Mouse (Mus musculus): Measurements from ENCODE around the gene Slc29a1. TPM values are rescaled to one million over a fixed set of nuclear protein-coding genes. Genes with fewer than 3 reads are reported as not detected.
A peak's percentile ranks its signal among the peaks of the same experiment; 100 is the strongest.

Gene Slc29a1
- total and polyA plus RNA-seq, 3 experiments = 58.4 to 88.0 (median 72.1) TPM

DNA sequence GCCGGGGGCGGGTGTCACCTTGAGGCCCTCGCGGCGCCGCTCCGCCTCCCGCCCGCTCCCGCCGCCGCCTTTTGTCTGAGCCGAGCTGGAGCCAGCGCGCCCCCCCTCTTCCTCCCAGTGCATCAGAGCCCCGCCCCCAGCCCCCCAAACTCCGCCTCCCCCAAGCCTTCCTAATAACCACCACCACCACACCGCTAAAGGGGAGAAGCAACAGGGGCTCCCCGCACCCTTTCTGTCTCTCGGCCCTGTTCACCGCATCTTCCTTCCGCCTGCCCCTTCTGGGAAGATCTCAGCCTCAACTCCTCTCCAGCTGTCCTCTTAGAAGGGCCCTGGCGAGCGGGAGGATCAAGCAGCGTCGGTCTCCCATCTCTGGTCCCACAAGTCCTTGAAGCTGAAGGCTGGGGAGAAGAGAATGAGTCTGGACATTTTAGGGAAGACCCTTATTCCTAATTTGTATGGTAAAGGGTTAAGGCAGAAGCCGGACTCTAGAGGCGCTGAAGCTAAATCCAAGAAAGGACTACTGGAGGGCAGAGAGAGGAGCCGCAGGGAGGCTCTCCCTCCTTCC is 49.7 kb downstream of the Slc29a1 start, which contains the start of gene Tmem151b:
Gene Tmem151b (minus strand): TSS at position 61 of the 565 bp plus-strand sequence.
- H3K4me1 ChIP-seq (ENCODE audit: control insufficient read depth in 1 of 2, insufficient read depth in 2 of 2) = peaks cover 17 to 38% of the 10 kb centered on the region in 2 experiments
- TF ChIP-seq USF1 (IDR thresholded peaks at IDR 0.05; ENCODE audit: low read depth, low read length) (no peak), MYC (IDR thresholded peaks at IDR 0.05; ENCODE audit: low read depth, low read length) (no peak), ZC3H11A (IDR thresholded peaks at IDR 0.05; ENCODE audit: low read depth, low read length) (no peak), SIN3A (IDR thresholded peaks at IDR 0.05; ENCODE audit: low read length) (no peak), JUND (conservative IDR thresholded peaks at IDR 0.05; ENCODE audit: low read depth, low read length) (no peak), SMC3 (IDR thresholded peaks at IDR 0.05; ENCODE audit: low read depth, low read length) (no peak), RCOR1 (conservative IDR thresholded peaks at IDR 0.05; ENCODE audit: low read depth, low read length) (no peak), ZKSCAN1 (IDR thresholded peaks at IDR 0.05; ENCODE audit: borderline replicate concordance, low read depth, low read length) (no peak), MXI1 (IDR thresholded peaks at IDR 0.05; ENCODE audit: low read depth, low read length) (no peak)
- H3K36me3 ChIP-seq (replicated peaks in 1 of 2; ENCODE audit: control insufficient read depth in 1 of 2, insufficient read depth in 1 of 2, low read length in 1 of 2) = no peaks in the 10 kb centered on the region
- in situ Hi-C loops (cut with MboI; ENCODE audit: low pct_ligation_motif_present, low pct_unique_long_range_greater_than_20kb, low sequenced_read_pairs) = loop anchor here (5.0 kb wide), 1 partner anchor 32 kb away; no protein-coding TSS in a partner anchor
- no peak within 1 kb of the TSS for H3K4me2 ChIP-seq (ENCODE audit: insufficient read depth, low read depth, poor library complexity, severe bottlenecking)
- H3K79me2 ChIP-seq (replicated peaks; ENCODE audit: control insufficient read depth, extremely low read depth, insufficient read depth, poor library complexity, severe bottlenecking) = no peaks in the 10 kb centered on the region
- no peak for DNase-seq (ENCODE audit: extremely low read depth)
- dilution Hi-C loops (cut with MboI; ENCODE audit: extremely low pct_ligation_motif_present, extremely low pct_unique_long_range_greater_than_20kb, low sequenced_read_pairs) = no loop called here
- H3K27me3 ChIP-seq (replicated peaks) = peaks cover 1% of the 10 kb centered on the region
- no peak within 1 kb of the TSS for H3K9ac ChIP-seq (ENCODE audit: insufficient read depth, low read depth)
- H3K9me3 ChIP-seq (replicated peaks; ENCODE audit: low read length) = peaks cover 2% of the 10 kb centered on the region
- H3K27ac ChIP-seq (ENCODE audit: insufficient read depth, low read depth) = no peak within 1 kb of the TSS
- H3K4me3 ChIP-seq (replicated peaks in 1 of 3; ENCODE audit: low read depth in 2 of 3, low read length in 2 of 3, poor library complexity in 1 of 3) = no peak within 1 kb of the TSS

DNA sequence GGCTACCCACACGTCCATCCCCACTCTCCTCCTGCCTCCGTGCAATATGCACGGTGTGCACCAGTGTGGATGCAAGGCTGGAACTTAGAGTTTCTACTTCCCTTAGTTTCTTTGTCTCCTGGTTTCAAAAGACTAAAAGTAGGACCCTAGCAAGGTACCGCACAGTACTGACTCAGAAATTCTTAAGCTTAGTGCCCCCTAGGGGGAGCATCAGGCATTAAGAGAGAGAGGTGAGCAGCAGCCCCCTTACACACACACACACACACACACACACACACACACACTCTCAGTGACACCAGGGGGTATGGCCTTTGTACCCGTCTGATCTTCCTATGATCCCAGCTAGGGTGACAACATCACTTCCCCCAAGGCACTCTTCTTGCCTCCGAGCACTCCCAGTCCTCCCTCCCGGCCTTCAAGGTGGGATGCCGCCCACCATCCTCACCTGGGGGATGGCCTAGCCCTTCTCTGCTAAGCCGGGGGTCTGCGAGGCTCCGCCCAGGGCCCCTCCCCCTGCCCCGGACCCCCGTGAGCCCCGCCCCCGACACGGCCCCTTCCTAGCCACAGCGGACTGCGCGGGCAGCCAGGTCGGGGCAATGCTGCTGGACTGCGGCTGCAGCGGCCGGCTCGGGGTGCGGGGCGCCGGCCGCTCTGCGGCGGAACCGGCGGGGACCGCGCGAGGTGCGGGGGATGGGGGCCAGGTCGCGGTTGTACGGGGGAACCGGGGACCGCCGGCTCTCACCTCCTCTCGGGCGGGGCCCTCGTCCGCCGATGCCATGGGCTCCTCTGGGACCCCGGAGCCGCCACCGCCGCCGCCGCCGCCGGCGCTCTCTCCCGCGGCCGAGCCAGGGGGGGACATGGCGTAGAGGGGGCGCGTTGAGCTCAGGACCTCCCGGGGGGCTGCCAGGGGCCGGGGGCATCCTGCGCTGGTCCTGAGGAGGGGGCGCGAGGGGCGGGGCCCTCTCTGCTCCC is 50.6 kb downstream of the Slc29a1 start:
- DNase-seq (ENCODE audit: extremely low read depth) = peak; percentile 13

More for the DNA sequence above, 50.6 kb downstream of the Slc29a1 start:
- H3K36me3 ChIP-seq (replicated peaks in 1 of 2; ENCODE audit: control insufficient read depth in 1 of 2, insufficient read depth in 1 of 2, low read length in 1 of 2) = no peaks in the 10 kb centered on the region
- H3K4me1 ChIP-seq (ENCODE audit: control insufficient read depth in 1 of 2, insufficient read depth in 2 of 2) = peaks cover 20 to 37% of the 10 kb centered on the region in 2 experiments
- in situ Hi-C loops (cut with MboI; ENCODE audit: low pct_ligation_motif_present, low pct_unique_long_range_greater_than_20kb, low sequenced_read_pairs) (no loop called here), dilution Hi-C loops (cut with MboI; ENCODE audit: extremely low pct_ligation_motif_present, extremely low pct_unique_long_range_greater_than_20kb, low sequenced_read_pairs) (no loop called here)
- peaks cover 6% of the 10 kb centered on the region for H3K27me3 ChIP-seq (replicated peaks)
- H3K9ac ChIP-seq (ENCODE audit: insufficient read depth, low read depth) = no peak overlapping the region
- H3K79me2 ChIP-seq (replicated peaks; ENCODE audit: control insufficient read depth, extremely low read depth, insufficient read depth, poor library complexity, severe bottlenecking) = no peaks in the 10 kb centered on the region
- TF ChIP-seq CTCF (conservative IDR thresholded peaks at IDR 0.05 in 1 of 2, IDR thresholded peaks at IDR 0.05 in 1 of 2; ENCODE audit: low read depth in 2 of 2, low read length in 2 of 2) (peak in 1 of 2 experiments; percentile 34; a peak in 2 of 4 replicates), RAD21 (IDR thresholded peaks at IDR 0.05; ENCODE audit: low read depth, low read length) (no peak), JUND (conservative IDR thresholded peaks at IDR 0.05; ENCODE audit: low read depth, low read length) (no peak), MAFK (IDR thresholded peaks at IDR 0.05; ENCODE audit: insufficient replicate concordance, low read length) (no peak), POLR2A (IDR thresholded peaks at IDR 0.05; ENCODE audit: low read depth, low read length) (no peak), MXI1 (IDR thresholded peaks at IDR 0.05; ENCODE audit: low read depth, low read length) (no peak)
- no peak overlapping the region for H3K4me2 ChIP-seq (ENCODE audit: insufficient read depth, low read depth, poor library complexity, severe bottlenecking)
- no peak overlapping the region for H3K4me3 ChIP-seq (replicated peaks in 1 of 3; ENCODE audit: low read depth in 2 of 3, low read length in 2 of 3, poor library complexity in 1 of 3)
- H3K9me3 ChIP-seq (replicated peaks; ENCODE audit: low read length) = peaks cover 2% of the 10 kb centered on the region
- H3K27ac ChIP-seq (ENCODE audit: insufficient read depth, low read depth) = no peak overlapping the region

Measured in CH12.LX (cell line).